Mouse (Mus musculus): Measurements from ENCODE around the gene Ppard. TPM values are rescaled to one million over a fixed set of nuclear protein-coding genes. Genes with fewer than 3 reads are reported as not detected.
A peak's percentile ranks its signal among the peaks of the same experiment; 100 is the strongest.
"Not testable (repeated sequence)": the region's sequence is repeated elsewhere in the genome, so short reads cannot be mapped to it uniquely, and the experiment has no call there.

Ppard gene
- polyA plus RNA-seq, 1 experiment from 2014 or later: 2.9 TPM

- not testable (repeated sequence) for H3K4me3 ChIP-seq; H3K9me3 ChIP-seq; H3K27me3 ChIP-seq; H3K27ac ChIP-seq; ATAC-seq (ENCODE audit: borderline replicate concordance, extremely low read depth, low FRiP score, low TSS enrichment); H3K4me2 ChIP-seq; H3K9ac ChIP-seq
- Histone ChIP-seq H3K36me3 (peaks cover 30% of the 10 kb centered on the region), H3K4me1 (peaks cover 12% of the 10 kb centered on the region)
- 93% methylated on average over 7 of the region's 7 CpGs for WGBS
Measured at GRCm38 (mm10) chr17:28324416-28324815, 91.9 kb downstream of the Ppard start.

- Histone ChIP-seq H3K9ac (no peak overlapping the region), H3K27ac (no peak overlapping the region), H3K4me3 (no peak overlapping the region), H3K4me2 (no peak overlapping the region), H3K4me1 (peaks cover 23% of the 10 kb centered on the region), H3K36me3 (peaks cover 34% of the 10 kb centered on the region; the same call in 1 of the 2 replicates), H3K9me3 (no peaks in the 10 kb centered on the region), H3K27me3 (no peaks in the 10 kb centered on the region)
- 89% methylated on average over 8 of the region's 8 CpGs for WGBS
- no peak for ATAC-seq (ENCODE audit: borderline replicate concordance, extremely low read depth, low FRiP score, low TSS enrichment)
Measured at GRCm38 (mm10) chr17:28325751-28326150, 93.3 kb downstream of the Ppard start.

- no peak for ATAC-seq (ENCODE audit: borderline replicate concordance, extremely low read depth, low FRiP score, low TSS enrichment)
- no peaks in the 10 kb centered on the region for H3K27me3 ChIP-seq
- H3K36me3 ChIP-seq: peaks cover 41% of the 10 kb centered on the region
- no peak overlapping the region for H3K4me2 ChIP-seq
- H3K9ac ChIP-seq: 0 out of 2 replicates have a peak overlapping the region, but pooled peaks have one; percentile 100
- no peak overlapping the region for H3K27ac ChIP-seq
- WGBS: 70% methylated on average over 3 of the region's 3 CpGs
- H3K4me1 ChIP-seq: peaks cover 33% of the 10 kb centered on the region
- no peaks in the 10 kb centered on the region for H3K9me3 ChIP-seq
- no peak overlapping the region for H3K4me3 ChIP-seq
Measured at GRCm38 (mm10) chr17:28326951-28327350, 94.5 kb downstream of the Ppard start.

DNA sequence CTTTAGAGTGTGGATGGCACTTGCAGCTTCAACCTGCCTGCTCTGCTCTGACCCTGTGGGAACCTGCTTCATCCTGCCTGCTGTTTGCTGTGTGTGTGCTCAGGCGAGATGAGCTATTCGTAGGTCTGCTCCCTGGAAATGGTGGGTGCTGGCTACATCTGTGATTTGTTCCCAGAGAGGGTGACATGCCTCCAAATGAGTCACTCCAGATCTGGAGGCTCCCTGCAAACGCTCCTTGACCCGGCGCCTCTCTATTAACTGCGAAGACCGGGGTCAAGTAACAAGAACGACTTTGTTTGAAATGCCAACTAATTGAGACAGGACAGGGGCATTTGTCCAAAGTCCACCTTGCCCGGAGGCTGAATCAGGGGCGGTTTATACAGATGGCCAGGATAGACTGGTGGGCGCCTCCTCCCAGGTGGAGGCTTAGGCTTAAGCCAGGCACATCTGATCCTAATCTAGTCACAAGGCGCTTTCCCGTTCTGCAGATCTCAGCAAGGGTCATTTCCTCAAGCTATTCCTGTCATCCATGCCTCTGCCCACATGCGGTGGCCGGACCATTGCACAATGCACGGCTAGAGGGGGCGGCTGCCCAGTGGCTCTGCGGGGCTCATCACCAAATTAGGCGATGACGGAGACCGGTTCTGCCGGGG is 95.3 kb downstream of the Ppard start:
- no peaks in the 10 kb centered on the region for H3K27me3 ChIP-seq
- peak overlapping the region; percentile 95 for H3K4me3 ChIP-seq
- peak overlapping the region; percentile 97 for H3K27ac ChIP-seq
- H3K9me3 ChIP-seq: no peaks in the 10 kb centered on the region
- peak; percentile 64 for ATAC-seq (ENCODE audit: borderline replicate concordance, extremely low read depth, low FRiP score, low TSS enrichment)
- H3K4me1 ChIP-seq: peaks cover 41% of the 10 kb centered on the region
- H3K4me2 ChIP-seq: peak overlapping the region; percentile 84
- 9% methylated on average over 22 of the region's 22 CpGs for WGBS
- H3K36me3 ChIP-seq: peaks cover 41% of the 10 kb centered on the region
- peak overlapping the region; percentile 100 for H3K9ac ChIP-seq

DNA sequence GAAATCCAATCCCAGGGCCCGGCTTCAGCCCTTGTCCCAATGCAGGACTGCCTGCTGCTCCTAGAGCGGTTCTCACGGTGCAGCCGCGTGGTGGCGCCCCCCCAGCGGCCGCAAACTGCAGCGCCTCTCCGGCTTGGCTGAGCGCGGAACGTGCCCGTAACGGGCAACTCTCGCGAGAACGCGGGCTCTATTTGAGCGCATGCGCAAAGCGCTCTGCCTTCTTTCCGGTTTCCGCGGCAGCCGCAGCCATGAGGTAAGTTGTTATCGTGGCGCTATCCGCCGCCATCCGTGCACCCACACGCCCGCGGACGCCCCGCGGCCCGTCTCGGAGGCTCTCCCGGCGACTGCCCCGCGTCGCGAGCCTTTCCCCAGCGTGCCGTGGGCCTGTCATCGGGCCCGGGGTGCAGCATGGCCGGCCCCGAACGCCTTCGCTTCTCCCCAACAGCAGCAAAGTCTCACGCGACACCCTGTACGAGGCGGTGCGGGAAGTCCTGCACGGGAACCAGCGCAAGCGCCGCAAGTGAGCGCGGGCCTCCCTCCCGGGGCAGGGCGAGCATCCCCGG is 95.9 kb downstream of the Ppard start, which contains the start of gene Rpl10a:
Gene Rpl10a (plus strand): TSS at position 106 of the 563 bp plus-strand sequence.
- H3K27me3 ChIP-seq: no peaks in the 10 kb centered on the region
- peak within 1 kb of the TSS; percentile 100 for H3K9ac ChIP-seq
- ATAC-seq (ENCODE audit: borderline replicate concordance, extremely low read depth, low FRiP score, low TSS enrichment): peak; percentile 85
- H3K4me2 ChIP-seq: peak within 1 kb of the TSS; percentile 84
- H3K27ac ChIP-seq: peak within 1 kb of the TSS; percentile 97
- no peaks in the 10 kb centered on the region for H3K9me3 ChIP-seq
- peak within 1 kb of the TSS; percentile 95 for H3K4me3 ChIP-seq
- WGBS: under 1% methylated on average over 66 of the region's 67 CpGs
- peaks cover 47% of the 10 kb centered on the region for H3K36me3 ChIP-seq
- peaks cover 47% of the 10 kb centered on the region for H3K4me1 ChIP-seq

- H3K4me2 ChIP-seq: peak overlapping the region; percentile 84
- H3K36me3 ChIP-seq: peaks cover 45% of the 10 kb centered on the region
- H3K27me3 ChIP-seq: no peaks in the 10 kb centered on the region
- WGBS: under 1% methylated on average over 25 of the region's 25 CpGs
- H3K4me3 ChIP-seq: peak overlapping the region; percentile 95
- 0 out of 2 replicates have a peak, but pooled peaks have one; percentile 4 for ATAC-seq (ENCODE audit: borderline replicate concordance, extremely low read depth, low FRiP score, low TSS enrichment)
- no peaks in the 10 kb centered on the region for H3K9me3 ChIP-seq
- H3K9ac ChIP-seq: peak overlapping the region; percentile 100
- peak overlapping the region; percentile 97 for H3K27ac ChIP-seq
- peaks cover 52% of the 10 kb centered on the region for H3K4me1 ChIP-seq
Measured at GRCm38 (mm10) chr17:28328946-28329345, 96.4 kb downstream of the Ppard start.

- Histone ChIP-seq H3K4me2 (peak overlapping the region; percentile 84), H3K27me3 (no peaks in the 10 kb centered on the region), H3K9ac (peak overlapping the region; percentile 100), H3K4me1 (peaks cover 56% of the 10 kb centered on the region), H3K4me3 (peak overlapping the region; percentile 95), H3K9me3 (no peaks in the 10 kb centered on the region), H3K27ac (peak overlapping the region; percentile 97), H3K36me3 (peaks cover 41% of the 10 kb centered on the region)
- no peak for ATAC-seq (ENCODE audit: borderline replicate concordance, extremely low read depth, low FRiP score, low TSS enrichment)
- 2% methylated on average over 4 of the region's 4 CpGs for WGBS
Measured at GRCm38 (mm10) chr17:28329503-28330231, 97.2 kb downstream of the Ppard start.

GRCm38 (mm10) chr17:28330232-28330546 is 97.7 kb downstream of the Ppard start:
- Histone ChIP-seq H3K9me3 (no peaks in the 10 kb centered on the region), H3K27me3 (no peaks in the 10 kb centered on the region), H3K9ac (peak overlapping the region; percentile 100), H3K4me3 (peak overlapping the region; percentile 95), H3K27ac (peak overlapping the region; percentile 97; the same call in 1 of the 2 replicates), H3K36me3 (peaks cover 42% of the 10 kb centered on the region), H3K4me1 (peaks cover 56% of the 10 kb centered on the region), H3K4me2 (peak overlapping the region; percentile 84)
- no peak for ATAC-seq (ENCODE audit: borderline replicate concordance, extremely low read depth, low FRiP score, low TSS enrichment)
- WGBS: 21% methylated on average over 2 of the region's 2 CpGs

GRCm38 (mm10) chr17:28330590-28330989 is 98.1 kb downstream of the Ppard start:
- Histone ChIP-seq H3K27ac (peak overlapping the region; percentile 21; the same call in 1 of the 2 replicates), H3K4me2 (peak overlapping the region; percentile 84; the same call in 1 of the 2 replicates), H3K4me1 (peaks cover 56% of the 10 kb centered on the region), H3K36me3 (peaks cover 46% of the 10 kb centered on the region), H3K4me3 (peak overlapping the region; percentile 95; the same call in 1 of the 2 replicates)
- H3K27me3 ChIP-seq; ATAC-seq (ENCODE audit: borderline replicate concordance, extremely low read depth, low FRiP score, low TSS enrichment); H3K9ac ChIP-seq; H3K9me3 ChIP-seq: not testable (repeated sequence)
- WGBS: 32% methylated on average over 8 of the region's 8 CpGs

DNA sequence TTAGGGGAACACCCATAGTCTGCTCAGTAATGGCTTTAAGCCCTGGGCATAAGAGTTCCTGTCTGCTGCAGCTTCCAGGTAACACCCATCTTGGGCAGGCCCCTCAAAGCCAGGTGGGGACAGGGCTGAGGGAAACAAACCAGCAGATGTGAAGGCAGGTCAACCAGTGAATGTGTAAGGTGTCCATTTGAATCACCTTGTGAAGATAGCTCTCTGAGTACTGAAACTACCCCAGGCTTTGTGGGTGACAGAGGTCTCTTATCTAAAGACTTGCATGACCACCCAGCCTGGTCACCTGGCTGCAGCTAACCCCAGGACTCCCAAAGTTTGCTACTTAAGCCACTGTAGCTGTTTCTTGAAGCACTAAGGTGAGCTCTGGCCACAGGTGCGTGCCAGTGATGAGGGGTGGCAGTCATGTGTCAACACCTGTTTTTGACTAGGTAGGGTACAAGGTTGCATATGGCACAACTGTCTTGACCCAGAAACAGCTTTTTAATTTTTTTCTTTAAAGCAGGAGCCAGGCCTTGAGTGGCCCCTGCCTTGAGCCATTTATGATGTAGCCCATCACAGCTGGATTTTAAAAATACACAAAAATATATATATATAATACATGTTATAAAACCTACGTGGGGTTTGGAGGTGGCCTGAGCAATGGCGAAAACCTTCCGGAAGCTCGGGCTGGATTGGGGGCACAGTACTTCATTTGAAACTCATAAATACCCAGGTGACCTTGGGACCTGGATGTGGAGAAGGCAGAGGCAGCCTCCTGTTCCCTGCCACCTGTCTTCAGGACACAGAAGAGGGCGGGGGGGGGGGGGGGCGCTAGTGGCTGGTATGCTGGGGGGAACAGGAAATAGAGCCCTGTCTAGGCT is 99.0 kb downstream of the Ppard start:
- 31% methylated on average over 5 of the region's 7 CpGs for WGBS
- no peaks in the 10 kb centered on the region for H3K9me3 ChIP-seq
- peak overlapping the region; percentile 84; the same call in 1 of the 2 replicates for H3K4me2 ChIP-seq
- no peaks in the 10 kb centered on the region for H3K27me3 ChIP-seq
- H3K27ac ChIP-seq: peak overlapping the region; percentile 71; the same call in 1 of the 2 replicates
- ATAC-seq (ENCODE audit: borderline replicate concordance, extremely low read depth, low FRiP score, low TSS enrichment): no peak
- H3K9ac ChIP-seq: no peak overlapping the region
- peaks cover 52% of the 10 kb centered on the region for H3K36me3 ChIP-seq
- H3K4me3 ChIP-seq: no peak overlapping the region
- peaks cover 56% of the 10 kb centered on the region for H3K4me1 ChIP-seq

All from lung, embryonic 15.5 days (tissue).